Mouse (Mus musculus): ENCODE data around the gene Slc16a8. TPM values are rescaled to one million over a fixed set of nuclear protein-coding genes. Genes with fewer than 3 reads are reported as not detected.
A peak's percentile ranks its signal among the peaks of the same experiment; 100 is the strongest.

Gene Slc16a8
- total RNA-seq, 1 experiment from 2014 or later = not detected

DNA sequence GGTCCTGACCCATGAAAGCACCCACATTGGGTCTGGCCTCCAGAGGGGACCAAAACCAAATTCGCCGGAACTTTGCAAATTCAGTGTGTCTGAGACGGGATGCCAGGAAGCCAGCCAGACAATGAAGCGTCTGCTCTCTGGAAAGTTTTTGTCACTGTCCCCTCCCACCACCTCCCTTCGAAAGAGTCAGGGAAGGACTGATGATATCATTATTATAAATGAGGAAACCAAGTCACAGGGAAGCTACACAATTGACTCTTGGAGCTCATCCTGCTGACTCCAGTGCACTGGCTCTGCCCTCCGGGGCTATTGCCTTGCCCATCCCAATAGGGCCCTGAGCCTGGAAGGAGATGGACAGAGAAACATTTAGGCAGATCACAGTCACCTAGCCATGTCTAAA lies 41.0 kb downstream of the Slc16a8 start:
- no peak for DNase-seq

DNA sequence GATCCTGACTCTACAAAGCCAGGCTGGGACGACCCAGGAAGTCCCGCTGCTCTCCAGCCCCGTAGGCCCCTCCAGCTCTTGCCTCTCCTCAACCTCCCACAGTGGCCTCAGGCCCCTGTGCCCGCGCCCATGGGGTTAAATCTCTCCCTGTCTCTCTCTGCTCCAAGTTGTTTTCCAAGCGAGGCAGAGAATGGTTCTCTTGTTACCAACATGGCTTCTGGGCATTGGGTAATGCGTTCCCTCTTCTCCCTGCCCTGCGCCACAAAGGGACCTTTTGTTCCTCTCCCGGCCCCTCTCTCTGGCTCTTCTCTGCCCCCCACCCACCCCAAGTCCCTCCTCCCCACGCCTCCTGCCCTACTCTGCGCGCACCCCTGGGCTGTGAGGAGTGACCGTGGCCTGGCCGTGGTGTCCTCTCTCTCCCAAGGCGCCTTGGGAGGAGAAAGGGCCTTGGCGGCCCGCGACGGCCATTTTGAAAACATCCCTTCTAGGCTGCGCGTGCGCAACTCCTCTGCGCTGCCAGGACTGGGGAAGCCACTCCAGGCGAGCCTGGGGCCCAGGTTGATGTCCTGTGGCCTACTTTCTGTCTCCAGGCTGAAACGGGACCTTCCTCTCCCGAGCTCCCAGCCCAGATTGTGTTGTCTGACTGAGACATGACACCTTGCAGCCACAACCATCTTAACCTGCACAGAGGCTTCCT lies 41.7 kb downstream of the Slc16a8 start:
- DNase-seq = no peak

DNA sequence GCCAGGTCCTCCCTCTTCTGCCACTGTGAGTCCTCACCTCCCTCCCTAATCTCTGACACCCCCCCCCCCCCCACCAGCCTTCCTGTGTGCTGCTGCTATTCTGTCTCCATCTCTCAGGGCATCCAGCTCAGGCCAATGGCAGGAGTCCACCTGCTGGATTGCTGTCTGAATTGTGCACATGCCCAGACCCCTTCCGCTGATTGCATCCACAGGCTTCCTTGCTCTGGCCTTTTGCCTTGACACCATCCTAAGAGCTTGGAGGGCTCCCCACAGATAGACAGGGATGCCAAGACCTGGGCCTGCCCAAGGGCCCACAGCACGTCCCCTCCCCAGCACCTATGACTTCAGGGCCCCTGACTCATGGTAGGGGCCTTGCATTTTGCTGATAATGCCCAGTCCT lies 44.2 kb downstream of the Slc16a8 start:
- no peak for DNase-seq

DNA sequence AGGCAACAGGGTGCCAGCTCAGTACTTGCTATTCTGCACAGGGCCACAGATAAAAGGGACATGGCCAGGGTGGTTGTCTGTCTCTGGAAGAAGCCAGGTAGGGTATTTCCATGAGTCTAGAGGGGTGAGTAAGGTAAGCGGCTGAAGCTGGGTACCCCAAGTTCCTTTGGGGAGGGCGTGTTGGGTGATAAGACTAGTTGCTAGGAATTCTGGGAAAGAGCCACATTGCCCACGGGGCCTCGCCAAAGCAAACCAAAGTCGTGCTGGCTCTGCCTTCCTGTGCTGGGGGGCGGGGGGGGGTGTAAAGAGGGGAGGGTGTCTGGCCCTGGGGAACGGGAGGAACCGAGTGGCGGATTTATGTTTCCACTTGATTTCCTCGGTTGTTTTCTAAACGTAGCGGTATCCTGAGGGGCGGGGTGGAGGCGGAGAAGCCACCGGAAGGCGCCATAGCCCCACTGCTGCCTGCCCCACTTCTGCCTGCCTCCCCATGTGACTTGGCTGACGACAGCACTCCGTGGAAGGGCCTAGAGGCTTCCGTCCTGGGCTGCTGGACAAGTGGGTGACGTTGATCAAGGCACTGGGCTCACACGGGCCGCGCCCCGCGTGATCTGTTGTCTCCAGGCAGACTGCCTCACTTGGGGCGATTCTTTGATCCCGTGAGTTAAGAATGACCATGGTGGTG lies 45.7 kb downstream of the Slc16a8 start:
- peak; percentile 51 for DNase-seq

DNA sequence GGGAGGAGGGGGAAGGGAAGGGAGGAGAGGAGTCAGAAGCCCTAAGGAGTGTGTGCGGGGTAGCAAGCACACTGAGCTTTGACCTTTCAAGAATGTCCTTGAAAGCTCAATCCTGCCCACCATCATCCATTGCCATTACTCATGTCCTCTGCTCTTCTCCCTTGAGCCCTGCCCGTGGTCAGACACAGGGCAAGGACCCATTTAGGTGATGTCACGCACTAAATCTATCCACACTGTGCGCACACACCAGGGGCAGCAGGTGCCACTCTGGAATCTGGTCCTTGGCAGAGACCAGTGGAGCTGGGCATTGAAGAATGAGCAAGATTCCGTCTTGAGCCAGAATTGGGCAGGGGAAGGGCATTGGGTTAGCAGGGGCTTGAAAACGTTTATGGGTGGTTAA lies 46.4 kb downstream of the Slc16a8 start:
- peak; percentile 75 for DNase-seq

DNA sequence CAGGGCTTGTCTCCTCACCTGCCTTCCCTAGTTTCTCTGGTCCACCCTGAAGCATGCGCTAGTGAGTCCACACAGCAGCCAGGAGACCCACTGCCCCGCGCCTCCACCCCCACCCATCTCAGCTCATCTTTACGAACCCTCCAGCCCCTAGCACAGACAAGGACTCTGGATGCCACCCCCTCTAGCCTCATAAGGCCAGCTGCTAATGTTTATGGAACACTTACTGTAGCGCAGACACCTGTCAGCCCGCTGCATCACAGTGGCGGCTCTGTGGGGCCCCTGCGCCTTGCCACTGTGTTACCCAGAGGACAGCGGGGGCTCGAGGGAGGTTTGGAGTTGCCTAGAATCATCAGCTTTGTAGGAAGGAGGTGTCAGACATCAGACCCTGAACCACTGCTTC lies 52.0 kb downstream of the Slc16a8 start:
- DNase-seq = no peak

DNA sequence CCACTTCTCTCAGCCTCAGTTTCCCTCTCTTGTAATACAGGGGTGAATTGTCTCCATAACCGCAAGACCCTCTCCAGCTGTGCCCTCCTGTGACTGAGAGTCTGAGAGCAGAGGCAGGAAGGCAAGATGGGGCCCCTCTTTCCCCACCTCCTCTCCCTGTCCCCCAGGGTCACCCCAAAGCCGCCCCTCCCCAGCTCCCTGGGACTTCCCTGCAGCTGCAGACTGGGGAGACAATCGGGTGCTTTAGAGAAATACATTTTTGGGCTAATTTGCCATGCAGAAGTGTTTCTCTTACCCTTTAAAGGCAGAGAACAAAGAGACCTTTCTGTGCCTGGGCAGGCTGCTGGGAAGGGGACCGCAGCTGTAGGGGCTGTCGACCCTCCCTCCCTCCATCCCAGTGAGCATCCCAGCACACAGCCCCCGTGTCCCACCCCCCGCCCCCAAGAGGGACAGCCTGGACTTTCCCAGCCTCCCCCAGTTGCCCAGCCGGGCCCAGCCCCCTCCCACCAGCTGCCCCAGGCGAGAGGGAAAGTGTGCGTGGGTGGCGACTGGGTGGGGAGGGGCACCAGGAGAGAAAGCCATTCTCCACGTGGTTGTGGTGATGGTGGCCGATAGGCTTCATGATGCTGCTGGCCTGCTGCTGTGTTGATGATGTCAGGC lies 52.9 kb downstream of the Slc16a8 start:
- DNase-seq = peak; percentile 38

Other genes starting within 250 kb of the Slc16a8 start
- 162 and 178 TPM in 2 replicates for gene H1f0, start 226.3 kb downstream of the Slc16a8 start, total RNA-seq (2021)
- 0.41 and 0.78 TPM in 2 replicates for gene Galr3, start 212.9 kb downstream of the Slc16a8 start, total RNA-seq (2021)
- gene Ankrd54, start 191.9 kb downstream of the Slc16a8 start, total RNA-seq (2021) = 23.3 and 24.1 TPM in 2 replicates
- gene Eif3l, start 179.6 kb downstream of the Slc16a8 start, total RNA-seq (2021) = 171 and 177 TPM in 2 replicates
- gene Micall1, start 145.9 kb downstream of the Slc16a8 start, total RNA-seq (2021) = 34.3 and 41.0 TPM in 2 replicates
- gene Polr2f, start 113.8 kb downstream of the Slc16a8 start, total RNA-seq (2021) = 110 and 127 TPM in 2 replicates
- 4.4 and 4.7 TPM in 2 replicates for gene 1700088E04Rik, start 113.5 kb downstream of the Slc16a8 start, total RNA-seq (2021)
- 2.3 and 3.3 TPM in 2 replicates for gene Sox10, start 89.5 kb downstream of the Slc16a8 start, total RNA-seq (2021)
- gene Pick1, start 25.6 kb downstream of the Slc16a8 start, total RNA-seq (2021) = 18.6 and 22.9 TPM in 2 replicates
- 0.22 TPM in 1 of 2 replicates, not detected in the other for gene Gm49486, start 25.4 kb downstream of the Slc16a8 start, total RNA-seq (2021)
- 0.30 TPM in 1 of 2 replicates, not detected in the other for gene Baiap2l2, start 30.8 kb upstream of the Slc16a8 start, total RNA-seq (2021)
- 22.1 and 26.0 TPM in 2 replicates for gene Pla2g6, start 73.6 kb upstream of the Slc16a8 start, total RNA-seq (2021)
- 6.2 and 7.4 TPM in 2 replicates for gene Maff, start 91.9 kb upstream of the Slc16a8 start, total RNA-seq (2021)
- gene Tmem184b, start 148.8 kb upstream of the Slc16a8 start, total RNA-seq (2021) = 45.2 and 48.0 TPM in 2 replicates
- gene Csnk1e, start 200.8 kb upstream of the Slc16a8 start, total RNA-seq (2021) = 66.7 and 85.8 TPM in 2 replicates

Data from adrenal gland, postnatal 14 days (tissue).